Mouse (Mus musculus): ENCODE results near the gene C1s2. TPM values are rescaled to one million over a fixed set of nuclear protein-coding genes. Genes with fewer than 3 reads are reported as not detected.

C1s2 gene
- total RNA-seq, 2 experiments from 2014 or later = 0.19 to 0.59 TPM

Other genes with a start within 250 kb of the C1s2 start
- 10 to 100 TPM; 79.0 to 84.6 TPM for gene Pex5, start 221.0 kb downstream of the C1s2 start, total RNA-seq (2021)
- gene Clstn3, start 171.3 kb downstream of the C1s2 start, total RNA-seq (2021) = 100 to 1,000 TPM; 333 TPM
- under 1 TPM; 0.21 to 0.30 TPM for gene C1rl, start 143.0 kb downstream of the C1s2 start, total RNA-seq (2021)
- gene C1ra, start 123.7 kb downstream of the C1s2 start, total RNA-seq (2021) = 1 to 10 TPM in 1 of 2 experiments, under 1 TPM in 1; 0.99 to 1.2 TPM
- gene C1s1, start 93.7 kb downstream of the C1s2 start, total RNA-seq (2021) = 1 to 10 TPM; 1.2 to 2.0 TPM
- gene C1rb, start 65.8 kb downstream of the C1s2 start, total RNA-seq (2021) = not detected
- gene Lpcat3, start 26.9 kb upstream of the C1s2 start, total RNA-seq (2021) = 10 to 100 TPM; 29.7 to 36.4 TPM
- 10 to 100 TPM; 38.0 to 42.6 TPM for gene Emg1, start 76.1 kb upstream of the C1s2 start, total RNA-seq (2021)
- 100 to 1,000 TPM; 151 to 160 TPM for gene Phb2, start 76.3 kb upstream of the C1s2 start, total RNA-seq (2021)
- gene Ptpn6, start 102.6 kb upstream of the C1s2 start, total RNA-seq (2021) = 1 to 10 TPM; 3.4 to 4.7 TPM
- gene Grcc10, start 105.3 kb upstream of the C1s2 start, total RNA-seq (2021) = 100 to 1,000 TPM; 298 to 316 TPM
- not detected for gene Gm45234, start 119.9 kb upstream of the C1s2 start, total RNA-seq (2021)
- 100 to 1,000 TPM; 156 to 158 TPM for gene Atn1, start 120.4 kb upstream of the C1s2 start, total RNA-seq (2021)
- gene Eno2, start 133.6 kb upstream of the C1s2 start, total RNA-seq (2021) = 100 to 1,000 TPM; 466 to 486 TPM
- gene Lrrc23, start 143.6 kb upstream of the C1s2 start, total RNA-seq (2021) = under 1 TPM; 0.41 to 0.77 TPM
- 1 to 10 TPM; 4.4 to 5.3 TPM for gene Spsb2, start 172.6 kb upstream of the C1s2 start, total RNA-seq (2021)
- 100 to 1,000 TPM; 512 to 527 TPM for gene Tpi1, start 178.2 kb upstream of the C1s2 start, total RNA-seq (2021)
- gene Usp5, start 193.4 kb upstream of the C1s2 start, total RNA-seq (2021) = 100 to 1,000 TPM; 194 to 200 TPM
- gene Cdca3, start 193.5 kb upstream of the C1s2 start, total RNA-seq (2021) = 1 to 10 TPM; 2.8 to 4.4 TPM
- gene Gnb3, start 204.2 kb upstream of the C1s2 start, total RNA-seq (2021) = under 1 TPM; 0.19 to 0.28 TPM
- 10 to 100 TPM; 30.7 to 32.5 TPM for gene P3h3, start 221.7 kb upstream of the C1s2 start, total RNA-seq (2021)
- 100 to 1,000 TPM; 214 to 216 TPM for gene Gpr162, start 227.9 kb upstream of the C1s2 start, total RNA-seq (2021)